Mouse (Mus musculus): ENCODE measurements around the gene Becn1.
"Not testable (repeated sequence)": the region's sequence is repeated elsewhere in the genome, so short reads cannot be mapped to it uniquely, and the experiment has no call there.

The Becn1 gene

GRCm38 (mm10) chr11:101302004-101302798, at the start of gene Becn1:
Becn1 (minus strand) TSS chr11:101302286.
- ATAC-seq (ENCODE audit: low TSS enrichment), result peak; percentile 99

DNA sequence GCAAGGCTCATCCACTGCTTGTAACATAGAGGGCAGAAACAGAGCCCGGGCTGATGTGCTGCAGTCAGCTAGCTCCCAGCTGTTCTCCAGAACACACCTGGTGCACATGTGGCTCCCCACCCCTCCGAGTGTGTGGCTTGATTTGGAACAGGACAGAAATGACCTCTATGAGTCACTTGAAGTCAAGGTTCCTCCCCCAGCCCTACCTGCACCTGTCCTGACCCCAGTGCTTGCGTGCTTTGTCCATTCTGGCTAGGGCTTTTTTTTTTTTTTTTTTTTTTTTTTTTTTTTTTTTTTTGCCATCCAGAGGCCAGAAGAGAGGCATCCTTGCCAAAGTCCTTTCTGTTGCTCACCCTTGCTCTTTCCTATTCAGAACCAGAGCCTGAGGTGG, 49.6 kb upstream of the Becn1 start:
- ATAC-seq (ENCODE audit: low TSS enrichment), result no peak

GRCm38 (mm10) chr11:101351100-101351720, 49.1 kb upstream of the Becn1 start:
- no peak for ATAC-seq (ENCODE audit: low TSS enrichment)

DNA sequence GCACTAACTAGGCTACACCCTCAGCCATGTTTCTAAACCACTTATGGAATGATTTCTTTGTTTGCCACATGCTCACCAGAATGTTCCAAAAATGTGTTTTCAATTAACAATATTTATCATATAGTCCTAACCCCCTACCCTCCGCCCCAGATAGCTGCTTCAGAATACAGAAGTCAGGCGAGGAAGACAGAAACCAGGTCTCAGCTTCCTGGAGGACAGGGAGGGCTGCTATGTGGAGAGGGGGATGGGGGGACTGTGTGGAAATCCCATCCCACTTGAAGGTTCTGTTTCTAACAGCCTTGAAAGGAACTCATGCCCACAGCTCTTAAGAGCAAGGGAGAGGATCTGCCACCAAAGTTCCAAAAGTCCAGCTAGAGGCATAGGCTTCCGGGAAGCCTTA, 47.1 kb upstream of the Becn1 start:
- no peak for ATAC-seq (ENCODE audit: low TSS enrichment)

GRCm38 (mm10) chr11:101348774-101349173, 46.7 kb upstream of the Becn1 start:
- ATAC-seq (ENCODE audit: low TSS enrichment), result no peak

- no peak for ATAC-seq (ENCODE audit: low TSS enrichment)
These were observed 45.1 kb upstream of the Becn1 start for GRCm38 (mm10) chr11:101347083-101347775.

- peak; percentile 62; the same call in 1 of the 2 replicates for ATAC-seq (ENCODE audit: low TSS enrichment)
These were observed 36.2 kb upstream of the Becn1 start for GRCm38 (mm10) chr11:101338123-101338760.

DNA sequence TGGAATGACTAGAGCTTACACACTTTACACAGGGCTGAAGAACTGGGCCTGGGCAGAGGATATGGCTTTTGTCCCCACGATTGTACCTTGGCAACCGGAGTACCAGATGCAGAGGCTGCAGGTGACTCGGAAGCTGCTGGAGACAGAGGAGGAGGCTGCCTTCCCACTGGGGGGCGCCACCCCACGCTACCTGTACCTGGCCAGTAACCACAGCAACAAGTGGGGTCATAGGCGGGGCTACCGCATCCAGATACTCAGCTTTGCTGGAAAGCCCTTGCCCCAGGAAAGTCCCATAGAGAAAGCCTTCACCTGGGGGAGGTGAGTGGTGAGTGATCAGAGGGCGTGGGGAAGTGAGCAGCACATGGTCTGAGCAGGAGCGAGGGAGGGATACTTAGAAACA, 33.6 kb upstream of the Becn1 start:
- ATAC-seq (ENCODE audit: low TSS enrichment), result no peak

DNA sequence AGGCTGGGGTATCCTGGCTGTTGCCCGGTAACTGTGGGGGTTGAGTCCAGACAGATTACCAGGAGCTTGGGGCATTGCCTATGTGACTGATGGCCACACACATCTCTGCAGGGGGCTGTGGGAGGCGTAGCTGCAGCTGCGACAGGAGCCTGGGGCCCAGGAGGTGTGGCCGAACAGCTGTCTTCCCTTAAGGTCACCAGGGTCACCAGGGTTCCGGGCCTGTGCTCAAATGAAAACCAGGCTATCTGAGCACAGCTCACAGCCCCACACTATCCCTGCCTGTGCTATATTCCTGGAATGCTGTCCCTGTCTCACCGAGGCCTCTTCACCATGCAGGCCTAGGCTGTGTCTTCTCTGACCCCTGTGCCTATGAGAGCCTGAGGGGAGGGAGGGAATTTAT, 32.4 kb upstream of the Becn1 start:
- ATAC-seq (ENCODE audit: low TSS enrichment), result no peak

GRCm38 (mm10) chr11:101334023-101334422, 31.9 kb upstream of the Becn1 start:
- ATAC-seq (ENCODE audit: low TSS enrichment), result no peak

- no peak for ATAC-seq (ENCODE audit: low TSS enrichment)
These were observed 30.5 kb upstream of the Becn1 start for GRCm38 (mm10) chr11:101332537-101332936.

DNA sequence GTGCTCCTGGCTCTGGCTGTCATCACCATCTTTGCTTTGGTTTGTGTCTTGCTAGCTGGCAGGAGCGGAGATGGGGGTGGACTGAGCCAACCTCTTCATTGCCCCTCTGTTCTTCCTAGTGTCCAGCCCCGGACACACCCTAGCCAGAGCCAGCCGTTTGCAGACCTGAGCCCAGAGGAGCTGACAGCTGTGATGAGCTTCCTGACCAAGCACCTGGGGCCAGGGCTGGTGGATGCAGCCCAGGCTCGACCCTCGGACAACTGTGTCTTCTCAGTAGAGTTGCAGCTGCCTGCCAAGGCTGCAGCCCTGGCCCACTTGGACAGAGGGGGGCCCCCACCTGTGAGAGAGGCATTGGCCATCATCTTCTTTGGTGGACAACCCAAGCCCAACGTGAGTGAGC, 28.9 kb upstream of the Becn1 start:
- ATAC-seq (ENCODE audit: low TSS enrichment), result not testable (repeated sequence)

GRCm38 (mm10) chr11:101330371-101330924, 28.4 kb upstream of the Becn1 start, which contains the start of gene Aoc3:
Aoc3 (plus strand) TSS chr11:101330605.
- no peak for ATAC-seq (ENCODE audit: low TSS enrichment)

- ATAC-seq (ENCODE audit: low TSS enrichment), result no peak
These were observed 27.0 kb upstream of the Becn1 start for GRCm38 (mm10) chr11:101328941-101329635.

DNA sequence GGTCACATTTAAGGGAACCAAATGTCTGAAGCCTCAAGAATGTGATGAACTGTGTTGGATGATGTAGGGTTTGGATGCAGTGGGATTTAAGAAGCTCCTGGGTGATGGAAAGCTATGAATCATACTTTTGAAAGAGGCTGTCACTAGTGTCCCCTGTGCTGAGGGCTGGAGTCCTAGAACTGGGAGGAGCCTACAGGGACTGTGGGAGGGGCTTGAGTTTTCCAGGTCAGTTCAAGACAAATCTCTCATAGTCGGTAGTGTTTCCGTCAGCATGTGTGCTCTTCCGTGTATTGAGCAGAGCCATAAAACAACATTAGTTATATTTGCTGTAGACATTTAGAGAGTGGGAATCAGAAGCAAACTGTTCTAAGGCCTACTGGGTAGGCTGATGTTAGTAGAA, 25.2 kb upstream of the Becn1 start:
- no peak for ATAC-seq (ENCODE audit: low TSS enrichment)

DNA sequence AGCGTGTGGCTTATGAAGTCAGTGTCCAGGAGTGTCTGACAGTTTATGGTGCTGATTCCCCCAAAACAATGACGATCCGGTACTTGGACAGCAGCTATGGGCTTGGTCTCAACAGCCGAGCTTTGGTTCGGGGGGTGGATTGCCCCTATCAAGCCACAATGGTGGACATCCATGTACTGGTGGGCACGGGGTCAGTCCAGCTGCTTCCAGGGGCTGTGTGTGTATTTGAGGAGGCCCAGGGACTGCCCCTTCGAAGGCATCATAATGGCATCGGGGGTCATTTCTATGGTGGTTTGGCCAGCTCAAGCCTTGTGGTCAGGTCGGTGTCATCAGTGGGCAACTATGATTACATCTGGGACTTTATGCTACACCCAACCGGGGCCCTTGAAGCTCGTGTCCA, 24.1 kb upstream of the Becn1 start:
- ATAC-seq (ENCODE audit: low TSS enrichment), result no peak

GRCm38 (mm10) chr11:101325201-101325600, 23.1 kb upstream of the Becn1 start:
- not testable (repeated sequence) for ATAC-seq (ENCODE audit: low TSS enrichment)

GRCm38 (mm10) chr11:101324763-101325162, 22.7 kb upstream of the Becn1 start, which contains the start of gene Aoc2:
Aoc2 (plus strand) TSS chr11:101325063.
- no peak for ATAC-seq (ENCODE audit: low TSS enrichment)

DNA sequence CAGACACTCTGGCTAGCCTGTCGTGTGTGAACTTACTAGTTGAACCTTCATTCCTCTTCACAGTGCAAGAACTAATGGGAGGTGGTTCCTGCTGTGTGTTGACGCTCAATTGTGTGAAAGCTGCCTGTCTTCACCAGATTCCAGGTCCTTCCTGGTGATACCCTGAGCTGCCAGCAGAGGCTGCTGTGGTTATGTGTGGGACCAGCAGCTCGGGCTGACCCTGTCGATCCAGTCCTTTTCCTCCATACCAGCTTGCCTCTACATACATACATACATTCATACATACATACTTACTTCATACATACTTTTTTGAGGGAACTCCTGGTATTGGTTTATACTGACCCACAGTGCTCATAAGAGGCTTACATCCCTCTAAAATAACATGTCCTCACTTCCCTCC, 21.5 kb upstream of the Becn1 start:
- ATAC-seq (ENCODE audit: low TSS enrichment), result peak; percentile 74; the same call in 1 of the 2 replicates

- peak; percentile 30; the same call in 1 of the 2 replicates for ATAC-seq (ENCODE audit: low TSS enrichment)
These were observed 14.4 kb upstream of the Becn1 start for GRCm38 (mm10) chr11:101316501-101316917.

Measured in frontal cortex, adult (tissue).